Mouse (Mus musculus) frontal cortex, postnatal 25 days (tissue): Measurements from ENCODE around the gene Arhgef10l.

ENCODE experiments used
- DNase-seq, 2 experiments: peaks; one replicate each; pipeline ENCODE4 v3.0.0; 2022; ENCODE audit warnings: low spot score in 2 of 2

Arhgef10l gene

DNA sequence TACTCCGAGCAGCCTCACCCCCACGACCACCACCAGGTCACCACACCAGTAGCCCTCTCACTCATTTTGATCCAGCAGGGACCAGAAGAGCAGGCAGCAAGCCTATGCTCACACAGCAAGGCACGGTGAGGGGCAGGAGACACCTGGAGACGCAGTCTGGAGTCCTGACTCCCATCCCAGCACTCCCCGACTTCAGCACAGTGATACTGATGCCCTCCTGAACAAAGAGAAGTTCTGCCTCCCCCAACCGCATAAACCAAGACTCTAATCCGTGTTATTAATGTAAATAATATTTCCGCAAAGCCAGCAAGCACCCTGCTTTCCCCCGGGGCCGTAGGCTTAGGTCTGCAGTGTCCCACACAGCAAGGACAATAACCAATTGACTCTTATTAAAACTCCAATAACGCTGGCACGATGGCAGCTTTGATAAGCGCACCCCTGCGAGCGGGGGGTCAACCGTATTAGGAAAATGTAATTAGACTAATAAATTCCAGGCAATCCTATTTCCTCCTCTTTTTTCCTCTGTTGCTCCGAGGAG is 198.5 kb downstream of the Arhgef10l start:
- no peak for DNase-seq
